Mouse (Mus musculus): ENCODE measurements around the gene Nmt1.

Nmt1 gene

DNA sequence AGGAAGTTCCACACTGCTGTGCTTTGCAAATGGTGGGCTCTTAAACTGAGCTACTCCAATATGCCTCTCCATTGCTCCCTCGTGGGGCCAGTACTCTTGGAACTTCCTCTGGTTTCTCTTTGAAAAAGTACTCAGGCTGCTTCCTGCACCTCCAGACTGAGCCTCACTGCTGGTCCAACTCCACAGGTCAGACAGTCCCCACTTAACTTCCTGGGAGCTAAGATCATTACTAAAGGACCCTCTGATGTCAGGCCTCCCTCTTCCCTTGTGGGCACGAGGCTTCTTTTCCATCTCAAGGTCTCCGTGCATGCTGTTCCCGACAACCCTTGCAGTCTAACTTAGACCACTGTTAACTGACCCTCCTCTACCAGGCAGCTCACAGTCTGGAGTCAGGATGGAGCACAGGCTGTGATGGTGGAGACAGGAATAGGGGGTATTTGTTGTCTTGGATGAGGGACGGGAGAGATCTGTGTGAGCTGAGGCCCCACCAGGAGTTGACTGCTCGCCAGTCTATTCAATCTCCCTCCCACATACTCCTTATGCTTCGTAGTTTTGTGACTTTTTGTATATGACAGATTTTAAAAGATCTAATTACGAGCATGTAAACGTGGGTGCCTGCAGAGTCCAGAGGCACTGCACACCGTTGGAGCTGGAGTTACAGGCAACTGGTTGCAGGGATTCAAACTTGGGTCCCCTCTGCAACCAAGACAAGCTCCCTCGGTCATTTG, 22.6 kb upstream of the Nmt1 start:
- in situ Hi-C loops (cut with MboI, MseI), result no loop called here

DNA sequence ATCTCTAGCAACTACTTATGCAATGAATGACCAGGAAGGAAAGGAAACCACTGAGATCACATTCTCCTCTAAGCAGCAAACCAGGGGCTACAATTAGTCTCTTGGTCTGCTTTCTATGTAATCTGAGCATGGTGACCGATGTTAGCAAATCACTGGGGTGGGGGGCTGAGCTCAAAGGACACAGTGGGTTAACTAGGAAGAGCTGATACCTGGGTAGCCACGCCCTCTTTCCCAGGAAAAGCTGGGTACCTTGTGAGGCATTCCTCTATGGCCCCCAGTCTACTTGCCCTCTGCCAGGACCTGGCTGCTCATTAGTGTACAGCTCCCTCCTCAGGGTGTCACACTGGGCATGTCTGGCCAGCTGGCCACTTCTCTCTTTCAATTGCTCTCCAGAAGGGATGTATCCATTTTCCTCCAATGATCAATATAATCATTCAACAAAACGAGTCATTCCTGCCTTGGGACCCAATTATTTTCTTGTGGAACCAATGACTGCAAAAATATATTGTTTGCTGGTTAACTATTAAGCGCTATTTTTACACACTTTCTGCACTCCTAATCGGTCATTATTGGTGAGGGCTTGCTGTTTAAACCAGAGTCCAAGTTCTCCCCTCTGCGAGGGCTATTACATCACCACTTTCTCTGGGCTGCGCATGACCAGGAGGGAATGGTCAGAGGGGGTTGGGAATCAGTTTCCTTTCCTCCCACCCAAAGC, 21.5 kb upstream of the Nmt1 start:
- in situ Hi-C loops (cut with MboI, MseI), result no loop called here

DNA sequence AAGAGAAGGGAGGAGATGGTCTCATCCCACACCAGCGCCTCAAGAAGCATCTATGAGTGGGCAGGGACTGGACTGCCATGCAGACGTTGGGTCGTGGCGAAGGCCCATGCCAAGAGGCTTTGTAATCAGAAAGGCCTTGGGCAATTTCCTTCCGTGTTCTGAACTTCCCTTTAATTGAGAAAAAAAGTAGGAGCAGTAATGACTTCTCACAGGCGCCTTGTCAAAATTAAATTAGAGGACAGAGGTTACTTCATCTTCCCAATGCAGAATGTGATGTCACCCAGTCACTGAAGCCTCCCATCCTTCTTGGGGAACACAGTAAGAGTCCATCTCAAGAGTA, 21.0 kb upstream of the Nmt1 start:
- in situ Hi-C loops (cut with MboI, MseI), result no loop called here

DNA sequence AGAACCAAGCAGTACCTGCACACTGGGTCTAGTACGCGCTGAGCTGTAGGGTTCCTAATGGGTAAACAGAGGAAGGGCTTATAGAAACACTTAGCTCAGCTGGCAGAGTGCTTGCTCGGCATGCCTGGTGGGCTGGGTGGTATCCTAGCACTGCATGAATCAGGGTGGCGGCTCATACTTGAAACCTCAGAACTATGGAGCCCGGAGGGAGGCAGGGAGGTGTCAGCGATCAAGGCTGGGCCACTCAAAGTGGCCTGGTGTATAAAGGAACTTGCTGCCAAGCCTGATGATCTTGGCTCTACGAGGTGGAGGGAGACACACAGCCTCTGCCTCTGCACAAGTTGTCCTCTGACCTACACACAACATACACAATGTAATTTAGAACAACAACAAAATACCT, 19.4 kb upstream of the Nmt1 start:
- in situ Hi-C loops (cut with MboI, MseI), result no loop called here

DNA sequence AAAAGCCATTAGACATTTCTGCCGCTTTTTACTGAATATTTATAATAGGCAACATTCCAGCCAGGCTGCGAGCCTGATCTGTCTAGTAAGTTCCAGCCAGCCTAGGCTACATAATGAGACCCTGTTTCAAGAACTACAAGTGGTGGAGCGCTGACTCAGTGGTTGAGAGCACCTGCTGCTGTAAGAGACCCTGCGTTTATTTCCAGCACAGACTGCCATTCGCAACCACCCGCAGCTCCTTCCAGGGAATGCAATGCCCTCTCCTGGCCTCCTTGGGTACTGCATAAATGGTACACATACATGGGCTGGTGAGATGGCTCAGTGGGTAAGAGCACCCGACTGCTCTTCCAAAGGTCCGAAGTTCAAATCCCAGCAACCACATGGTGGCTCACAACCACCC, 18.8 kb upstream of the Nmt1 start:
- in situ Hi-C loops (cut with MboI, MseI), result no loop called here

DNA sequence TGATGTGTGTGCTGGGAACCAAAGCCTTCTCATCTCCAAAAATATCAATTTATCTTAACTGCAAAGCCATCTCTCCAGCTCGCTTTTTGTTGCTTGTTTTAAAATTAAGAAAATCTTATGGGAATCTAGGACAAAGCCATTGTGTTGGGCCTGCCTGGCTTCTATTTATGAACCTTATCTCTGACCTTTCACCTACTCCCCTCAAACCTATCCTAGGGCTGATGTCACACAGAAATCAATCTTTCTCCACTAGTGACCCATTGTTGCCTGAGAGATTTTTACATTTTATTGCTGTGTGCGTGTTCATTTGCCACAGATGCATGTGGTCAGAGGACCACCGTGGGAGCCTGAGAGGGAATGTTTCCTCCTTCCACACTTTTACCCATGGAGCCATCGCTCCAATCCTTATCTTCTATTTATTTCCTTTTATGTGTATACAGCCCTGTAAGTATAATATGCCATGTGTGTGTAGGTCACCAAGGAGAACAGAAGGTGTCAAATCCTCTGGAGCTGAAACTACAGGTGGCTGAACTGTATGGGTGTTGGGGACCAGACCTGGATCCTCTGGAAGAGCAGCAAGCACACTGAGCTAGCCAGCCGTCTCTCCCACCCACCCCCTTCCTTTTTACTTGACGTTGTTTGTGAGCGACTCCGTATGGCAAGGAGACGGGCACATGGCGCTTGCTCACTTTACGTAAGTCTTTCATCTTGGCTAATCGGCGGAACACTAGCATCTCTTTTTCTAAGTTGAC, 17.4 kb upstream of the Nmt1 start:
- in situ Hi-C loops (cut with MboI, MseI), result no loop called here

DNA sequence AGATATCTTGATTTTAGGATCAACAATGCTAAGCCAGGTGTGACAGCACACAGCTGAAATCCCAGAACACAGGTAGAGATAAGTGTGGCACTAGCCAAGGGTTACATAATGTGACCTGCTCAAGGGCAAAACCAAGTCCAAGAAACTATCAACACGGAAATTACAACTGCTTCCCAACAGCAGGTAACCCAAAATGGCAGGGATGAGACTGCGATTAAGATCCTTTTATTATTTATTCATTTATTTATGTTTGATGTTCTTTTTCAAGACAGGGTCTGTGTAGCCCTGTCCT, 16.8 kb upstream of the Nmt1 start:
- in situ Hi-C loops (cut with MboI, MseI), result no loop called here

DNA sequence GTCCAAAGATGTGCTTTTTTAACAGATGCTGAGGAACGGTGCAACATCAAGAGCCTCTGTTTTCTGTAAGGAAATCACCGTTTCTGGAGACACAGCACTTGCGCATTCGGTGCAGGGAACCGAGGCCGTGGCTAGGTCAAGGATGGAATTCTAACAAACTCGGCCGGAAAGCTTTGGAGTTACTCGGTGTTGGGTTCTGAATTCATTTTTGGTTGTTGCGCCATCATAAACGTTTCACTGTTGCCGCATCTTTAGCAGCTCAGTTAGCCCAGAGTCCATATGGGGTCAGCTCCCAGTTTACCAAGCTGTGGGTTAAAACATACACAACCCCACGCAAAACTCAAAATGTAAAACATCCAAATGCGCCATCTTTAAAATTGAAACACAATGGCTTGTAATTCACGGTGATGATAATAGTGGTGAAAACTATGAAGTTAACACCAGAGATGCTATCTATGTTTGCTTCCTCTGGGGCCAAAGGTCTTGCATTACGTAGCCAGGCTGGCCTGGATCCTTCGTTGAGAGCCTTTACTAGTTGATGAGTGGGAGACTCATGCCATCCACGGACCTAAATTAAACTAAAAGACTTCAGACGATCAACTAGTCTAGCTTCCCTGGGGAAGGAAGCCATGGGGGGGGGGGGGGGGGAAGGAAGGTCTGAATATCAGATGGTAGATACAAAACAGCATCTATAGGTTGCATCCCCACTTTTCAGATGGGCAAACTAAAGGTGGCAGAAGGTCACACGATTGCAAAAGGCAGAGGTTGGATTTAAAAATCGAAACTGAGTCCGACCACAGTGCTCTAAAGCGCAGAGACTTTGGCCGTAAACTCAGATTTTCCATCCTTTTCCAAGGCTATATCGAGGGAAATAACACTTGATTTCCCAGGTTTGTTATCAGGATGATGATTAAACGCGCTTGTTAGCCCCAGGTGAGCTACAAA, 11.8 kb upstream of the Nmt1 start:
- in situ Hi-C loops (cut with MboI, MseI), result no loop called here

DNA sequence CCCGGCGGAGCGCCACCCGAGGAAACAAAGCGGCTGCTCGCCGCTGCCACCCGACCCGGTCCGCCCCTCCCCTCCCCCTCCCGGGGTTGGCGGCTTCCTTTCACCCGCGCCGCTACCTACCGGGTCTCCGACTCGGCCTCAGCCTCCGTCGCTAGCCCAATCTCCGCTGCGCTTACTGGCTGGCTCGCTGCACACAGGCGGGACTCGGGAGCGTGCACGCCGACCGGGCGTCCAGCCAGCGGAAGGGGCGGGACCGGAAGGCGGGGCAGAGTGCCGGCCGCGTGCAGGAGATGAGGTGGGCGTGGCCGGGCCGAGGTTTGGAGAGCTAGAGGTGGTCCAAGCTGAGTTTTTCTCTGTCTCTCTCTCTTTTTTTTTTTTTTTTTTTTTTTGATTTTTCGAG, 11.1 kb upstream of the Nmt1 start:
- in situ Hi-C loops (cut with MboI, MseI), result no loop called here

DNA sequence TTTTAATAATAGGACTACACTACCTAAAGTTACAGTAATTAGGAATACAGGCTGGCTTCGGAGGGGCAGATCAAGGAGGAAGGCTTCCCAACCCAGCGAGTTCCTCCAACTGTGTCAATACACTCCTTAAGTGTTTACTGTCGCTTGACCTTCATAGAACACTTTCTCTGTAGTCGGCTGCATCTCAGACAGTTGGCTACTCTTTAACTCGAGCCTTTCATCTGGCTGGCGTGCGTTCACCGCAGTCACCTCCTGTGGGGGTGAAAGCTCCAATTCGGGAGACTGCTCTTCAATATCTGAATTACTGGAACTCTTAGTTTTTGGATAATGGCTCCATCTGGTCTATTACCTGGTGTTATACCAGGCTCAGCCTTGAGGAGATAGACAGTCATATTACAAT, 10.3 kb upstream of the Nmt1 start:
- in situ Hi-C loops (cut with MboI, MseI), result no loop called here

DNA sequence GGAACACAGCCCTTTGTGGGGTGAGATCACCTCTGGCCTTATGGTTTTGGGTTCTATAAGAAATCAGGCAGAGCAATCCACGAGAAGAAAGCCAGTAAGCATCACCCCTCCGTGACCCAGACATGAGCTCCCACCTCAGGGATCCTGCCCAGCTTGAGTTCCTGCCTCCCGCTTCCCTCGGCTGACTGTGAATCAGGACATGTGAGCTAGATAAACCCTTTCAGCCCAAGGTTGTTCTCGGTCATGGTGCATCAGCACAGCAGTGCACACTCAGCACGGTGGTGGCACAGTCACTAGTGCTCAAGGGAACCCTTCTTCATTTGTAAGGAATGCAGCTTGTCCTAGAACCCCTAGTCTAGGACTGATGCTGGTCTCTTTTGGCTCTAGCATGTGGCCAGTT, 9.1 kb upstream of the Nmt1 start:
- in situ Hi-C loops (cut with MboI, MseI), result no loop called here

DNA sequence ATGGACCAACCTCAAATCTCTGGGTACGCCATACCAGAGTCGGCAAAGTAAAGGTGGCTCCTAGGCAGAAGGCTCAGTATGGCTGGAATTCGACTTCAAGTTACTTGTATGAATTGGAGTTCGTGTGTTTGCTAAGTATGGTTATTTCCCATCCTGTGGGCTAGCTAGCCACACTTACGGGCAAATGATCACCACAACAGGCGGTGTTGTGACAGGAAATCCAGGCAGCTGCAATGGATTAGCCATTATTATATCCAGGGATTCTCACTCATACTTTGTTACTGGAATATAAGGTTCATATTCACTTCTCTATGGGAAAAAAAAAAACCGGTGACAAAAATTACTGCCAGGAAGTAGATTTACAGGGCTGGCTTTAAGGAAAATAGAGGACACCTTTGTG, 8.7 kb upstream of the Nmt1 start:
- in situ Hi-C loops (cut with MboI, MseI), result no loop called here

DNA sequence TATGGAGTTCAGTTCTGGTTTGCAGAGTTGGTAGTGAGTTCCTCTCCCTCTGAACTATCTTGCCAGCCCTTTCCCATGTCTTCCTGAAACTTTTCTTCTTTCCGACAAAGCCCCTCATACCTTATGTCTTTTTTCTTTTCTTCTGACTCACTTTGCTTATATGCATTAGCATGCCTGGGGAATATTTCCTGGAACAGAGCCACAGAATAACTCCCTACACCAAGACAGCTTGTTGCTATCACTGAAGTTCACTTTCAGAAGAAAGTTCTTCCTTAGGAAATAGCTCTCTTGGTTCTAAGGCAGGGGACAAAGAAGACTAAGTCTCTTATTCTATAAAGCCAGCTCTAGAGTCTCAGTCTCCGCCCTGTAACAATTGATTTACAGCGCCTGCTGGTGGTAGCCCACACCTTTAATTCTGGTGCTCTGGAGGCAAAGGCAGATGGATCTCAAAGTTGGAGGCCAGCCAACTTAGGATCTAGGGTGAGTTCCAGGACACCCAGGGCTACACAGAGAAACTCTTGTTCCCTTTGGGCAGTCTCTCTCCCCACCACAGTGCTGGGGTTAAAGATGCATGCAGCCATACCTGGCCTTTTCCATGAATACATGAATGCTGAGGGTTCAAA, 7.2 kb upstream of the Nmt1 start:
- in situ Hi-C loops (cut with MboI, MseI), result no loop called here

DNA sequence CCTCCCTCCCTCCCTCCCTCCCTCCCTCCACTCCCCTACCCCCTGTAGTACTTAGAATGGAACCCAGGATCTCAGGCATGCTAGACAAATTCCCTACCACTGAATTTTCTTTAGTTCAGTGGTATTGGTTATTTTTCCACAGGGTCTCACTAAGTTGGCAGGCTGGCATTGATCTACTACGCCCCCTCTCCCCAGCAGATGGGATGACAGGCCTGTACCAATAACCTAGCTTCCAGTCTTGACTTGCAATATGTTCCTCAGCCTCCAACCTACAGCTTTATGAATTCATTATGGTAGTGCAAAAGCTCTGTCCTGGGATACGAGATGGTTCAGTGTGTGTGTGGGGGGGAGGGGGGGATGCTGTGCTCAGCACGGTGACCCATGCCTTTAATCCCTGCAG, 4.0 kb upstream of the Nmt1 start:
- in situ Hi-C loops (cut with MboI, MseI), result no loop called here

DNA sequence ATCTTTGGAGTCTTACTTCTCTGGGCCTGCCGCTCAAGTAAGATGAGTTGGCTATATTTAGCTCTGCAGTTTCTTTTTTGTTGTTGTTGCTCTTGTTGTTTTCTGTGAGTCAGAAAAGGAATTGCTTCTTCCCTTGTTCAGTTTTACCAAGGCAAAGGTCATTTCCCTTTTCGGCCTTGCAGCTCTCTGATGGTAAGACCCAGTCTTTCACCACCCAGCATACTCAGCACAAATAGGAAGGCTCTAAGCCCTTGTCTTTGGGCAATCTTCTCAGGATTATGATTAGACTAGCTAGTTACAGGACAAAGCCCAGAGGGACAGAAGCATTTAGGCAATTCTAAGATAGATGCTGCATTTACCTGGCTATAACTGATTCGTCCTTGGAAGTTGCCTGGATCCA, 1.1 kb upstream of the Nmt1 start:
- in situ Hi-C loops (cut with MboI, MseI), result no loop called here

DNA sequence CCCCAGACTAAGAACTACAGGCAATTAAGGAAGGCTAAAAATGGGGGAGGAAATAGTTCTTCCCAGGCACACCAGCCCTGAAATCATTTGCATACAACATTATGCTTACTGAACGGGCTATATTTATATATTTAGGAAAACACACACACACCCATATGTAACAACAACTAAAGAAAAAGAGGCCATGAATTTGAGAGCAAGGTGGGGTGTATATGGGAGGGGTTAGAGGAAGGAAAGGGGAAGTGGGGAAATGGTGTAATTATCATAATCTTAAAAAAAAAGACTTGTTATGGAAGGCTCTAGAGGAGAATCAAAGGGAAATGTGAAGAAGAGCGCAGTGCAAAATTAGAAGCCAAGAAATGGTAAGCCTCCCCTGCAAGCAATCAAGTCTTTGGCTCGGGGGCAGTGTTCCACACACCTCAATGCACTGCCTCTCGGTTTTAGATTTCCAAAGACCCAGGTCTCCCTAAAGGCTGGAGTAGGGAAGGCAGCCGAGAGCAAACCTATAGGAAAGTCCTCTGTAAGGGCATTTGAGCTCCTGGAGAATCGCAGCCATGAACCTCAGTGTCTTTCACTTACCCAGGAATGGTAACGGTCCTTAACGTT, 317 bp upstream of the Nmt1 start:
- in situ Hi-C loops (cut with MboI, MseI), result no loop called here

DNA sequence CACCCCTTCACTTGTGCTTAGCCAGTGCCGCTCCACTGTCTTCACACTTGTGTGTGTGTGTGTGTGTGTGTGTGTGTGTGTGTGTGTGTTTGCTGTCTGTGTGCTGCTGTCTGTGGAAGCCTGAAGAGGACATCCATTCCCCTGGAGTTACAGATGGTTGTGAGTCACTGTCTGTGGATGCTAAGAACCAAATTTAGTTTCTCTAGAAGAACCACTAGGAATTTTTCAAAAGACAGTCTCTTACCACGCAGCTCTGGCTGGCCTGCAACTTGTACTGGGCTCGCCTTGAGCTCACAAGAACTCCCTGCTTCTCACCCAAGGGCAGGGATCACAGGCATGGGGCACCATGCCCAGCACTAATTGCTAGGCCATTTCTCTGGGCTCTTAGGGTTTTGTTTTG, 5.0 kb downstream of the Nmt1 start:
- in situ Hi-C loops (cut with MboI, MseI), result no loop called here

DNA sequence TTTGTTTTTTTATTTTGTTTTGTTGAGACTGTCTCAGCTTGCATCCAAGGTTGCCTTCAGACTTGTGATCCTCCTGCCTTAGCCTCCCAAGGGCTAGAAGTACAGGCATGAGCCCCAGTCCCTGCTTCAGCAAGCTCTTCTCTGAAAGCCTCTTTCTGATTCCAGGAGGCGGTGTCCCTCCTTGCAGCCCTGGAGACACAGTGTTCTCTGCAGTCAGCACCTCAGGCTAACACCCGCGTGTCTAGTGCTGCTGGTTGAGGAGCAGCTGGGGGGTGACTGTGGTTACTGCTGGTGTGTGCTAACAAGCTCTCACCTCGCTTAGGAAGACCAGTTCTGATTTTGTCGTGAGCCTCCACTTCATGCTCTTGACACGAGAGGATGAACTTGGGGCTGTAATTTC, 7.0 kb downstream of the Nmt1 start:
- in situ Hi-C loops (cut with MboI, MseI), result no loop called here

DNA sequence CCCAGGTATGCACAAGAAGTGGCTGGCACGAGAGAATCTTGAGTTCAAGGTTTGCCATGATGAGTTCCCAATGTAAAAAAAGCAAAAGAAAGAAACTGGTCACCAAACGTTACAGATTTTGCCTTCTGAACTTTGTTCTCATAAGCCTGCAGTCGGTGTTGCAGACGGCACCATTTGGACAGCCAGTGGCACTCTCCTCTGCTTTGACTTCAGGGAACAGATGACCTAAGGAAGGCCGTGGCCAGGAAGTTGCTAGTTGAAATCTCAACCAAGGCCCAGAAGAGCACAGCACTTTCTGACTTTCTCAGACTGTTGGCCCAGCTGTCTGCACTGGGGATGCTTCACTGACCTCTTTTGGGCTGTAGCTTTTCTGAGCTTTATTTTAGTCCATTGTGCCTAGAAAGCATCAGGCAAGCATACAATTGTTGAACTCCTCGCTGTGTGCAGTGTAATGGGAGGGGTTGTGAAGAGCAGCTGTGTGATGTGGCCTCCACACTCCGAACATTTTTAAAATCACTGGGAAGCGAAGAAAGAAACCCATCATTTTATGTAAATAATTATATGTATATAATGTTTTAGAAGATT, 9.0 kb downstream of the Nmt1 start:
- in situ Hi-C loops (cut with MboI, MseI), result no loop called here

DNA sequence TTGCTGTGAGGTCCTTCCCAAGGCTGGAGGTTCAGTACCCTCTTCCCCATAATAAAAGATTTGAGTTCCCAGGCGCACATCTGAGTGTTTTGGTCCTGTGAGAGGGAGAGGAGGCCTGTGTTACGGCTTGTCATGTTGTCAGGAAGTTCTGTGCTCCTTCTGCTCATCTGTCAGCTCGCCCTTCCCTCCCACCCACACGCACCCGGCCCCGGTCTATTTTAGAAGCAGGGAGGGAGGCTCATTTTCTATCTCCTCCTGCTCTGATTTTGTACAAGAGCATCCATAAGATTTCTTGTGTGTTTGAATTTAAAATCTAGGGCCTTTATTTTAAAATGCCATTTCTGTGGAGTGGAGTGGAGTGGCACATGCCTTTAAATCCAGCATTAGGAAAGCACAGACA, 10.0 kb downstream of the Nmt1 start:
- in situ Hi-C loops (cut with MboI, MseI), result no loop called here

DNA sequence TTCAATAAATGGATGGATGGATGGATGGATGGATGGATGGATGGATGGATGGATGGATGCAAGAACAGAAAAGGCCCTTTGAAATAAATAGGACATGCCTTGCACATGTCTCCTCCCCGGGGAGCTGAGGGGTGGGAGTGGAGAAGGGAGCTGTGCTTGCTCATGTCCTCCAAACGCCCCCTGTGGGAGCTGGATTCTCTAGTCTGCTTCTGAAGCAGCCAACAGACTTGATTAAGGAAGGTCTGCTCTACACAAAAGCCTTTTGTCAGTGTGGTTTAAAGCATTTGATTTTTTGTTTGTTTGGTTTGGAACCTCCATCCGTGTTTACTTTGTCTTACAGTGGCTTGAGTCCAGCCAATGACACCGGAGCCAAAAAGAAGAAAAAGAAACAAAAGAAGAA, 14.8 kb downstream of the Nmt1 start:
- in situ Hi-C loops (cut with MboI, MseI), result no loop called here
